Mouse (Mus musculus): ENCODE results near the gene Cracr2b.

- TF ChIP-seq CTCF (IDR thresholded peaks at IDR 0.05; ENCODE audit: low read depth), result no peak
- TF ChIP-seq EP300 (optimal IDR thresholded peaks at IDR 0.05), result no peak
Measured at GRCm38 (mm10) chr7:141495940-141496339, 35.0 kb downstream of the Cracr2b start.
